Mouse (Mus musculus) erythroblast, embryonic 14.5 days (primary cell): ENCODE measurements around the gene Akap8.

Experiments used
- GATA1 ChIP-seq: IDR thresholded peaks from 2 replicates; pipeline ENCODE4 v1.6.1; 2012; ENCODE audit warnings: low read length, inconsistent platforms, mixed read lengths
- TAL1 ChIP-seq: IDR thresholded peaks from 3 replicates; pipeline ENCODE4 v1.6.1; 2012; ENCODE audit warnings: low read length, inconsistent platforms, mixed read lengths

DNA sequence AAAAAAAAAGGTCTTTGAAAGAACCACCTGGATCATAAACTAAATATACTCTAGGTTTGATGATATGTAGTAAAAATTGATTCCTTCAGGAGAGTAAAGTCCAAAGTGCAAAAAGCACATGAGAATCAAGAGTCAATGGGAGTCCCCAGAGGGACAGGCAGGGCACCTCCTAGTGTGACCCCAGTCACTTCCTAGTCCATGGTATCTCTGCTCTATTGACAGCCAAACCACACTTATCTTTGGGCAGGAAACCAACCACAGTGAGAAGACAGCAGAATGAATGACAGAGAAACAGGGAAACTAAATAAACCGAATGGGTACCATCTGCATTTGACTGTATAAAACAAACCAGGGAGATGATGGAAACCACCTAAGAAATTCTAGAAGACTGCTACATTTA is 19.1 kb upstream of the Akap8 start:
- TF ChIP-seq GATA1 (no peak), TAL1 (no peak)
